Comparison of ENCODE assay signal across 10 mouse cellular contexts in the genomic region with DNA sequence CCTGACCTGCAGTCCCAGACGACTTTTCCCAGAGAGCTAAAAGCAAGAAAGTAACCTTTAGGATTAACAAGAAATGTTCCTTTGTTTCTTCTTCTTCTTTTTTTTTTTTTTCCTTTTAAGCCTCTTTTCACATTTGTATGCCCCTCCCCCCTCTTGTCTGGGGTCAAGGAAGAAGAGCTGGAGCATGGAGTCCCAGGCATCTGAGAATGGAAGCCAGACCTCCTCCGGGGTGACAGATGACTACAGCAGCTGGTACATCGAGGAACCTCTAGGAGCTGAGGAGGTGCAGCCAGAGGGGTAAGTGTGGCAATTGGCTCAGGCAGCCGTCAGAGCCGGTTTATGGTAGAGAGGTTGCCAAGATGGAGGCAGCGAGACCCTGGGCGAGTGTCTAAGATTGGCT. TPM values are rescaled to one million over a fixed set of nuclear protein-coding genes. Genes with fewer than 3 reads are reported as not detected.
DNase-seq lines count a peak whose midpoint lies in the region; ATAC-seq and TF ChIP-seq lines count a peak whose summit lies in the region.
"Had no signal": no experiment of that assay in that cellular context is flagged by ENCODE, and none has a peak within 500 bp of the region (broad histone marks: within the 10 kb centered on the region; RNA-seq: fewer than 3 reads in every experiment).

No protein-coding gene starts in this region.

- H3K4me2 ChIP-seq in limb, embryonic 11.5 days (ENCODE audit: low read depth, severe bottlenecking): peak overlapping the region; percentile 34
- H3K4me2 ChIP-seq: liver, embryonic 15.5 days had no signal

- no peak overlapping the region; the same call in 1 of the 2 replicates for H3K9ac ChIP-seq in limb, embryonic 11.5 days (ENCODE audit: low read length)
- H3K9ac ChIP-seq: liver, embryonic 15.5 days had no signal

- no peaks in the 10 kb centered on the region for H3K9me3 ChIP-seq in heart, embryonic 10.5 days
- no peaks in the 10 kb centered on the region for H3K9me3 ChIP-seq in E14TG2a.4 (ENCODE audit: low read length)
- H3K9me3 ChIP-seq in limb, embryonic 11.5 days (ENCODE audit: control insufficient read depth, low read length): no peaks in the 10 kb centered on the region
- H3K9me3 ChIP-seq: liver, embryonic 15.5 days had no signal

- no peak for TF ChIP-seq CTCF in E14TG2a.4 (conservative IDR thresholded peaks at IDR 0.05; ENCODE audit: low read length)

- intact Hi-C loops in left cerebral cortex, postnatal 36 days (cut with DNase I): no loop called here

- H3K36me3 ChIP-seq in heart, embryonic 10.5 days: no peaks in the 10 kb centered on the region
- no peaks in the 10 kb centered on the region for H3K36me3 ChIP-seq in E14TG2a.4 (ENCODE audit: insufficient read depth, low read length)
- no peaks in the 10 kb centered on the region for H3K36me3 ChIP-seq in limb, embryonic 11.5 days (ENCODE audit: control insufficient read depth, insufficient read depth, low read length)
- H3K36me3 ChIP-seq: liver, embryonic 15.5 days had no signal

- H3K27me3 ChIP-seq in heart, embryonic 10.5 days (ENCODE audit: insufficient read depth, poor library complexity, severe bottlenecking): peaks cover 92% of the 10 kb centered on the region
- H3K27me3 ChIP-seq in E14TG2a.4 (ENCODE audit: insufficient read depth, low read length): peaks cover 92% of the 10 kb centered on the region
- no peaks in the 10 kb centered on the region for H3K27me3 ChIP-seq in limb, embryonic 11.5 days (ENCODE audit: control insufficient read depth, insufficient read depth, low read length)

- peaks cover 74% of the 10 kb centered on the region for H3K4me1 ChIP-seq in heart, embryonic 10.5 days
- peaks cover 55% of the 10 kb centered on the region for H3K4me1 ChIP-seq in E14TG2a.4 (replicated peaks; ENCODE audit: low read depth, low read length)
- peaks cover 61% of the 10 kb centered on the region for H3K4me1 ChIP-seq in limb, embryonic 11.5 days (ENCODE audit: control insufficient read depth, insufficient read depth, low read length)
- H3K4me1 ChIP-seq: liver, embryonic 15.5 days had no signal

- H3K4me3 ChIP-seq in heart, embryonic 10.5 days: no peak overlapping the region
- H3K4me3 ChIP-seq in E14TG2a.4 (replicated peaks; ENCODE audit: low read length): 0 out of 2 replicates have a peak overlapping the region, but pooled peaks have one; percentile 14
- H3K4me3 ChIP-seq in limb, embryonic 11.5 days (ENCODE audit: low read depth, low read length): no peak overlapping the region
- H3K4me3 ChIP-seq: liver, embryonic 15.5 days had no signal

- WGBS in heart, embryonic 10.5 days: 21% methylated on average over 7 of the region's 7 CpGs
- 13% methylated on average over 7 of the region's 7 CpGs for WGBS in limb, embryonic 11.5 days

- no peak for ATAC-seq in limb, embryonic 11.5 days (ENCODE audit: insufficient number of reproducible peaks, low FRiP score, low TSS enrichment, low read depth)

- H3K27ac ChIP-seq in heart, embryonic 10.5 days: 0 out of 2 replicates have a peak overlapping the region, but pooled peaks have one; percentile 63
- H3K27ac ChIP-seq in limb, embryonic 11.5 days (replicated peaks; ENCODE audit: low read depth, low read length): peak overlapping the region; percentile 91
- H3K27ac ChIP-seq: liver, embryonic 15.5 days had no signal

- no peak for DNase-seq in heart, embryonic 10.5 days (ENCODE audit: low spot score)
- no peak for DNase-seq in heart, adult 9 months (ENCODE audit: low spot score in 2 of 2)
- peak; percentile 19 to 43 for DNase-seq in cerebellum, postnatal 36 days
- DNase-seq in limb, embryonic 11.5 days (ENCODE audit: low spot score): no peak
- DNase-seq in ovary, postnatal 14 days (ENCODE audit: low spot score): no peak
- DNase-seq in left cerebral cortex, postnatal 36 days (ENCODE audit: low spot score in 2 of 2): no peak
- DNase-seq in spleen, adult 18-20 months: no peak
- DNase-seq: thymus, adult 18-20 months had no signal

RNA-seq across cellular contexts. Expression of gene Ccdc33, which starts 16.3 kb away (rescaled TPM):
- polyA plus RNA-seq in heart, embryonic 10.5 days (2016; fragmentation: Nextera tagmentation; extraction: Ambion mirVana): 0.07 TPM in 1 of 2 replicates, not detected in the other
- 0.17 TPM in 1 of 2 replicates, not detected in the other for polyA plus RNA-seq in limb, embryonic 11.5 days (2014; fragmentation: Nextera tagmentation; extraction: Ambion mirVana)
- total RNA-seq in left cerebral cortex, postnatal 36 days (2021): 1 to 10 TPM in 1 of 2 experiments, under 1 TPM in 1; 0.49 to 1.1 TPM
- polyA plus RNA-seq: liver, embryonic 15.5 days had no signal

Comparison
In these comparisons a context has a peak if more than half of its experiments do, and no peak if none do; other contexts are left out.
1. DNase-seq: peak in cerebellum, postnatal 36 days (2 of 2); none in heart, embryonic 10.5 days (single experiment), heart, adult 9 months (0 of 2), limb, embryonic 11.5 days (single experiment), ovary, postnatal 14 days (single experiment), left cerebral cortex, postnatal 36 days (0 of 2) and spleen, adult 18-20 months (0 of 2).